Mouse (Mus musculus) telencephalon, adult 2 months (tissue): ENCODE results near the gene Gm26657.

Experiments used
- DNase-seq: peaks from one replicate; pipeline ENCODE4 v3.0.0-alpha.2; 2011; ENCODE audit warnings: low read depth, low spot score

Gm26657 gene

DNA sequence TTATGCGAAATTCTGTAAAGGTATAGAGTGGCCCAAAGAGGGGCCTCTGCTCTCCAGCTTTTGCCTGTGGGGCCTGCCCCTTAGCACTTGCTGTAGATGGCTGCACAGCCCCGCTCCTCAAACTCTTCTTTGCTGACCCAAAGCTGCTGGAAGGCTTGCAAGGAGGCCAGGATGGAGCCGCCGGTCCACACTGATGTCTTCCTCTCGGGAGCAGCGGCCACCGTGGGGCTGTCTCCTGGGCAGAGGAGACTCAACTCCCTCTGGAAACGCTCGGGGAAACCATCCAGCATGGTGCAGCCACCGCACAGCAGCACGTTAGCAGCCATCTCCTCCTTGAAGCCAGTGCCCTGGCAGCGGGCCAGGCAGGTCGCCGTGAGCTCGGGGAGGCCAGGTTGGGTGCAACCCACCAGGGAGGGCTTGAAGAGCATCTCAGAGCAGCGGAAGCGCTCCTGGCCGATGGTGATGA, at the start of gene Gm26657:
TSS of gene Gm26657 (plus strand) at position 51 of the 466 bp plus-strand sequence.
- no peak for DNase-seq

DNA sequence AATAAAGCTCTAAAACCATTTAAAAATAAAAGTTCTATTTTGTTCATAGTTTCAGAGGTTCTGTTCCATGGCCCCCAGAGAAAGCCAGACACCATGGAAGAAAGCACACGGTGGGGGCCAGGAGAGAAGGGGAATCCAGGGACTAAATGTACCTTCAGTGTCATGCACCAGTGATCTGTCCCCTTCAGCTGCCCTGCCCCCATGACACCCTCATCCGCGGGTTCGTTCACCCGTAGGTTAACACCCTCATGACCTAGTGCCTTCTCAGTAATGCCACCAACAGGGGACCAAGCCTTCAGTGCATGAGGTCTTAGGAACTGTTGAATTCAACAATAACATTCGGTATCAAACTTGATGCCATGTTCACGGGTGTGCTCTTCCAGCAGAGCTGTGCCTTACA, 43.5 kb upstream of the Gm26657 start:
- DNase-seq: no peak

DNA sequence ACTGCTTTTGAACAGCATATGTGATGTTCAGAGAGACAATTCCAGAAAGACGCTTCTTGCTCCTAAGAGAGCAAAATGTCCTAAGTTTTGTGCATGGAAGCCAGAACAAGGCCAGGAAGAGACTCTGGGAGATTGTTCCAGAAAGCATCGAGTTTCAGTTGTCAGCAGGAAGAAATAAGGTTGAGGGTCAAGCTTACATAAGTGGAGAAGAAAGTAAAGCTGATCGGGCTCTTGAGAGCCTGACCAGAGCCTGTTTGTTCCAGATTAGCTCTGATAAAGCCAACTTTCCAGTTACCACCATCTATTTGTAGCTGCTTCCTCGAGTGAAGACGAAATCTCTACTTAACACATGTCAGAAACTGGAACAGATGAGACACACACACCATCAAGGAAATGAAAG, 41.2 kb upstream of the Gm26657 start:
- no peak for DNase-seq

DNA sequence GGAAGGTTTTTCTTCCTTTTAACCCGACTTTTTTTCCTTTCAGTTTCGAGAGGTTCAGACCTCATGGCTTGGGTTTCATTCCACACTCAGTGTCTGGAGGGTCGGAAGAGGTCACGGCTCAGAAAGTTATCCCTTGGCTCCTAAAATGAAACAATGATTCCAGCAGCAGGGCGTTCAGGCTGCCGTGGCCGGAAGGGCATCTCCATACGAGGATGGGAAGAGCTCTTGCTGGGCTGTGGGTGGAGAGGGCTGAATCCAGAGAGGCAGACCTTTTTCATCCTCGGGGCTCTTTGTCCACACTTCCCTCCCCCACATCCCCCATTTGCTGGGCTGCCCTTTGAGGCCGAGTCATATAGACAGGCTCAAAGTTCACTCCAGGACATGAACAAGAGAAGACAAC, 37.6 kb upstream of the Gm26657 start:
- DNase-seq: no peak

DNA sequence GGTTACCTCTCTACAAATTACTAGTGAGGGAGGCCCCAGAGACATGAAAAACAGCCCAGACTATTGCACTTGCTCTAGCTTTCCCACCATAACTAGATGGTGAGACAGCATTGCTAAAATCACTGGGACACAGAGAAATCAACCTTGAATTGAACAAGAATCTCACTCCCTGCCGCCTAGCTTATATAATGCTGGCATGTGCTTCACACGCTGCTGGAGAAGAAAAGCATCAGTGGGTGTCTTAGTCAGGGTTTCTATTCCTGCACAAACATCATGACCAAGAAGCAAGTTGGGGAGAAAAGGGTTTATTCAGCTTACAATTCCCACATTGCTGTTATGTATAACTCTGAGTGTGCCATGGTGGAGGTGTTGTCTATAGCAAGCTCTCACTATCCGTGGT, 26.7 kb upstream of the Gm26657 start:
- DNase-seq: peak; percentile 88

DNA sequence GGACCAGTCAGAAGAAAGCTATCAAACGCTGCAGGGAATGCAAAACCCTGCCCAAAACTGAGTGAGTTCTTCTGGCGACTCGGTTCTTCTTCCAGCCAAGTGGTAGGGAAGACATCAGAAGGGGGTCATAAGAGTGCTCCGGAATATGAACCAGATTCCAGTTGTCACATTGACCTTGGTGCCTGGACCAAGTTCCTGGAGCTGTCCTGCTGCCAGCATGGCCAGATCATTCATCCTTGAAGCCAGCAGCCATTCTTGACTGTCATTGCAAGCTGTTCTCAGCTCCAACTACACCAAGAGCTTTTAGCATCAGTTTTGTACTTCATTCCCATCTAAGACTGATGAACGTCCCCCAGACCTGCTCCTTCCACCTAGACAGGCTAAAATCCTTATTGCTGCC, 23.1 kb upstream of the Gm26657 start:
- DNase-seq: no peak

DNA sequence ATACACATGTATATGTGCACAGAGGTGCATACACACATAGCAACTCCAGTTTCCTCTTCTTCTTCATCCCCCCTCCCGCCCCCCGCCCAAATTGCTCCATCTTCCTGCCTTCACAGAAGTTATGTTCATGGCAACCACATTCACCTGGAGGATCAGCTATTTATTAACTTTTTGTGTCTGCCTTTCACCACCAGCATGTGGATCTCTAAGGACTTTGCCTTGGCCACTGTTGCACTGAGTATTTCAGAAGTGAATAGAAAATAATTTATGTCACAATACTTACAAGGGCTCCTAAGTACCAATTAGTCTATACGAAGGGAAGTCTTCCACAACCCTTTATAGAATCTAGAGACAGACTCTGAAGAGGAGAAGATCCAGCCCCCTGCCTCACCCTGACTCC, 21.9 kb upstream of the Gm26657 start:
- no peak for DNase-seq

DNA sequence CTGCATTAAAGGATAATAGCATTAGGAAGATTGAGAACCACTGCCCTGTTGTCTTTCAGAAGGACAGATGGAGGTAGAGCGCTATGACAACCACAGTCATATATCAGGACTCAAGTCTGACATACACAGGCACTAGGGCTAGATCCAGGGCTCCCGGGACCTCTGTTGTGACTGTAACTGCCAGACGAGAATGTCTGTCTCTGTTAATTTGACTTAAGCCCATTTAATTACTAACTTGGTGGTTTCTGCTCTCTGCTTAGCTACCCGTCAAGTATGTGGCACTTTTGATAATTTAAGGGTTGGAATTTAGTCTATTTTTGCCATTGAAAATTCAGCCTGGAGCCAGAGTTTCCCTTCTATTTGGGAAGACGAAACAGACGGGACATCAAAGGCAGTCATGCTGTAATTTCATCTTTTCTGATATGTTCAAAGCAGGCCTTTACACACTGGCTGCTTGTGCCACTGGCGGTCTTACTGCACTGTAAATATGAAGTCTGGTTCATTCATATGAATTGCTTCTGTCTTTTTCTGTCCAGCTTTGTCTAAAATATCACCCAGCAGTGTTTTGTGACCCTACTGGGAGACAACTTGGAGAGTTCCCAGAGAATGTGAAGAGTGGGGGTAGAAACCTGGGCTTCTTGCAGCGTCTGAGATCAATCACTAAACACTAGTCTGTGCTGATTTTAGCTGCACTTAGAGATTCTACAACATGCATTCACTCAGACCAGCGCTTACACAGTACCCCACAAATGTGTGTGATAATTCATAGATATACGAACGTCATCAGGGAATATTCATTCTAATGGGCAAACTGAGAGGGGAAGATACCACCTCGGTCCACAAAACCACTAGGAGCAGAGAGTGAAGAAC, 21.1 kb upstream of the Gm26657 start:
- DNase-seq: no peak

DNA sequence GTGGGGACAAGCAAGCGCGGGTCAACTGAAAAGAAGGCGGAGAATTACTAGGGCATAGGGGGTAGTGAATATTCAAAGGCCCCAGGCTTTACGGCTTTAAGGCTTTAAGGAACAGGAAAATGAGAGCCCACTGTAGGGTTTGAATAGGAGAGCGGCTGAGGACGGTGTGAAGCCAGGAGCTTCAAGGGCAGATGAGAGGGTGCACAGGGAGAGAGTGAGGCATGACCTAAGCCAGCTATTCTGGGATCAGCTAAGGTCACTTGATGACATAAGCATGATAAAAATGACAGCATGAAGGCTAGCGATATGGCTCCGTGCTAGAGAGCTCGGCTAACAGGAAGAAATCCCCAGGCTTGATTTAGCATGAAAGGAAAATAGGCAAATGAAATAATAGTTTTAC, 20.4 kb upstream of the Gm26657 start:
- DNase-seq: no peak

DNA sequence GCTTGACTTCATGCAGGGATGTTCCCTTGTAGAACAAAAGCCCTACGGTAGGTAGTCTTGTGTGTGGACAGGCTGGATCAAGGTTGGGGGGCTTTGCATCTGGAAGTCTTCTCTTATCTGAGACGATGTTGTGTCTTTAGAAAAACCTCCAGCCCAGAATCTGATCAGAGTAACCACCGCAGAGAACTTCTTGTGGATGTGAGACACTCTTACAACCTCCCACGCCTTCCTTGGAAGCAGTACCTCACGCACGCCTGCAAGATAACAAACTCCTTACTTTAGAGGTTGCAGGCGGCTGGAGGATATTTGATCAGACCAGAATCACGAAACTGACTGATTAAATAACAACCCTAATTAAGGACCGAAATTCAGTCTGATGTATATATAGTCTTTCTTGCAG, 19.5 kb upstream of the Gm26657 start:
- no peak for DNase-seq

DNA sequence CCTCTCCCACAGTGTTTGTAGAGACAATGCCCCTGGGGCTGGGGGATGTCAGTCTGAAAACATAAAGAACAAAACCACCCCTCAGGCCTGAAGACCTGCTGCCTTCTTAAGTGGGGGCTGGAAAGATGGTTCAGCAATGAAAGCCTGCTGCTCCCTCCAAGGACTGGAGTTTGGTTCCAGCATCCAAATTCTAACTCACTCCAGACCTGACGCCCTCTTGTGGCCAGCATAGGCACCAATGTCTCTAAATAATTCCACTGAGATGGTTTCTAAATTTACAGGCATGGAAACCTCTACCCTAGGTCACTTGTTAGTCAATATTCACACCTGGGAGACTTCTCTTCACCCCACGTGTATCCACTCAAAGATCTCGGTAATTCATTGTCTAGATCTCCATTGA, 18.4 kb upstream of the Gm26657 start:
- DNase-seq: no peak

DNA sequence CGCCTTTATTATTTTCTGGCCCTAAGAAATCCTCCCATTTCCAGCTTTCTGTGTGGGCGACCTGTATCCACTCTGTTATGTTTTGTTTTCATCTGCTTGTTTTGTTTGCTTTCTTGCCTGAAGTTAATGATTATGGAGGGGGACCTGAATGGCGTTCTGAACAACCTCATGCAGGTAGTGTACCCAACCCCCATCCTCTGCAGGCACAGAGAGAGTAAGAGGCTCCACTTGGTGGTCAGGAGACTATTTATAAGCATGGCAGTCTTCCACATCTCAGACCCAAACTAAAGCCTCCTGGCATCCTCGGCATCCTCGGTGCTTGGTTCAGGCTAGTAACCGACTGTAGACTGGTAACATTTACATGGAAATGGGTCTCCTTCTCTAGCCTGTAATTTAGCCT, 17.5 kb upstream of the Gm26657 start:
- DNase-seq: no peak

DNA sequence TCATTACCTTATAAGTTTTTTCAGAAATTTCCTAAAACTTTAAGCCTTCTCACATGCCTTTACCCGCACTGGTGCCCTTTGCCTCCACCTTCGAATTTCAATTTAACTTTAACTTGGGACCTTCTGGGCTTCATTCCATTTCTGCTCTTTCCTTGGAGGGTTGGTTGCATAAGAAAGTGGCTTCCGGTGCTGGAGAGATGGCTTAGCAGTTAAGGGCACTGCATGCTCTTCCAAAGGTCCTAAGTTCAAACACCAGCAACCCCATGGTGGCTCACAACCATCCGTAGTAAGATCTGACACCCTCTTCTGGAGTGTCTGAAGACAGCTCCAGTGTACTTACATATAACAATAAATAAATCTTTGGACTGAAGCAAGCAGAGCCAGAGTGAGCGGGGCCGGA, 16.6 kb upstream of the Gm26657 start:
- DNase-seq: no peak

DNA sequence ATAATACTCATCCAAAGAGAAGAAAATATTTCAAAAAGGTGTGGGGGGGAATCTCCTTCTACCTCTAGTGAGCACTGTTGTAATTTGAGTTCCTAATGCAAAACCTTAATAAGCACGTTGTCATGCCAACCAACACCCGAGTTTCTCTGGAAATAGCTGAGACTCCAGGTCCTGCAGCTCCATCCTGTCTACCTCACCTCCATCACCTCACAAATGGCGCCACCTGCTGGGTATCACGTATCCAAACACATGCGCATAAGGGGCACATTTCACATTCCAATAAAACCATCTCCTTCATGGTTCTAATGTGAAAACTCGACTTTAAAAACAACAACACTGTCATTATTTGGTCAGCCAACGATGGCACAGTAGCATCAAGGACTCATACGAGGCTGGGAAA, 14.0 kb upstream of the Gm26657 start:
- DNase-seq: no peak

DNA sequence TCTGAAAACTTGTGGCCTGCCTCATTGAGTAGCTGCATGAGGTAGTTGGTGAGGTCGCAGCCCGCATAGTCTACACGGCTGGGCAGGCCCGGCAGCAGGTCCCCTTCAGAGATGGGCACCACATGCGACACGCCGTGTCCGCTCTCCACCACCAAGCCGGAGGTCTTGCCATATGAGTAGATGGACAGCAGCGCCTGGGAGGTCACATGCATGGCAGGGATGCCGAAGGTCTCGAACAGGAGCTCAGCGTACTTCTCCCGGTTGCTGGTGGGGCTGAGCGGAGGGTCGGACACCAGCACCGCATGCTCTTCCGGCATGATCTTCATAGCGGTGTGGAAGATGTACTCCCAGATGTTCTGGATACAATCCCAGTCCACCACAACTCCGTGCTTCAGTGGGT, 741 bp downstream of the Gm26657 start:
- DNase-seq: no peak

DNA sequence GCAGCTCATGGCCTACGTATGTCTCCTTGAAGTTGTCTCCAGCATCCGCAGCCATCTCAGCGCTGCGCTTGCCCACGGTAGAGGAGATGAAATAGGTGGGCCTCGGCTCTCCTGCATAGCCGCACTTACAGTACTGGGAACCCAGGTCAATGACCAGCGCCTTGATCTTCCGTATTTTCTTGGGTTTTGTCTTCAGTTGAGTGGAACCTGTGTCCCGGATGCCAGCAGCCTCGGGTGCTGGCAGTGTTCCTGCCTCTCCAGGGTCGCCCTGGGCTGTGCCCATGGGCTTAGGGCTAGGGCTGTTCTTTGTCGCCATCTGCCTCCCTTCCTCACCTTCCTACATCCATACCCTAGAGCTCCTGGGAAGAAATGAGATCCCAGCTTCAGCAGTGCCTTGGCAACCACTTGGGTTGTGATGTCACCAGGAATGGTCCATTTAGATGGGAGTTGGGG, 1.2 kb downstream of the Gm26657 start, which contains the start of gene Actl7b:
TSS of gene Actl7b (minus strand) at position 403 of the 453 bp plus-strand sequence.
- no peak for DNase-seq

DNA sequence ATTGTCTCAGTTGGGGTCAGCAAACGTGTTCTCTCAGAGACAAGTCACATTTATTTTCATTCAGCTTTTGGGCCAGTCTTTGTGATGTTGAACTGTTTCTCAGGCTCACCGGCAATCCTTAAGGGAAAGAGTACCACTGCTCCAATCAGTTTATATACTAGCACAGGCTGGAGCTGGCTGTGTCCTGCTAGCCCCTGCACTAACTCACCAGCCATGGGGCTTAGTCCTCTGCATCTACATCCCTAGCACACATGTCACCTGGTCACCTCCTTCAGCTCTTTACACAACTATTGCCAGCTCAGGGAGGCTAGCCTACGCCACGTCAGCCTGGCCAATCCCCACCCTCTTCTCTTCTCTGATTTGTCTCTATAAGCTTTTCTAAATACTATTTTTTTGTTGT, 2.8 kb downstream of the Gm26657 start:
- no peak for DNase-seq

DNA sequence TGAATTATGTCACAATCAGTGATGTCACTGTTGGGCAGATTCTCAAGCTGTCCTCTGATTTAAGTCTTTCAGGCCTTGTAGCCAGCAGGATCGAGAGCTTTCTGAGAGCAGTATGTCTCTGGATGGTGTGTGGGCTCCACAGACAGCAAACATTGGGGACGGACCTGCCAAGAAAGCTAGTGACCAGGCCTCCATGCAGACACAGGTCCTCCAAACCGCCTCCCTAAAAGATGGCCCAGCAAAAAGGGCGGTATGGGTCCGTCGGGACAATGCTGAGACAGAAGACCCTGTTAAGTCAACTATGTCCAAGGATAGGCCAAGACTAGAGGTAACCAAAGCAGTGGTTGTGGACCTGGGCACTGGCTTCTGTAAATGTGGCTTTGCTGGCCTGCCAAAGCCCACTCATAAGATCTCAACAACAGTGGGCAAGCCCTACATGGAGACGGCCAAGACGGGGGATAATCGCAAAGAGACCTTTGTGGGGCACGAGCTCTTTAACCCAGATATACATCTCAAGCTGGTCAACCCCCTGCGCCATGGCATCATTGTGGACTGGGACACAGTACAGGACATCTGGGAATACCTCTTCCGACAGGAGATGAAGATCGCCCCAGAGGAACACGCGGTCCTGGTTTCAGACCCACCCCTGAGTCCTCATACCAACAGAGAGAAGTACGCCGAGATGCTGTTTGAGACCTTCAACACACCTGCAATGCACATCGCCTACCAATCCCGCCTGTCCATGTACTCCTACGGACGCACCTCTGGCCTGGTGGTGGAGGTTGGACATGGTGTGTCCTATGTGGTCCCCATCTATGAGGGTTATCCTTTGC, 3.7 kb downstream of the Gm26657 start, which contains the start of gene Actl7a:
TSS of gene Actl7a (plus strand) at position 51 of the 833 bp plus-strand sequence.
- no peak for DNase-seq

DNA sequence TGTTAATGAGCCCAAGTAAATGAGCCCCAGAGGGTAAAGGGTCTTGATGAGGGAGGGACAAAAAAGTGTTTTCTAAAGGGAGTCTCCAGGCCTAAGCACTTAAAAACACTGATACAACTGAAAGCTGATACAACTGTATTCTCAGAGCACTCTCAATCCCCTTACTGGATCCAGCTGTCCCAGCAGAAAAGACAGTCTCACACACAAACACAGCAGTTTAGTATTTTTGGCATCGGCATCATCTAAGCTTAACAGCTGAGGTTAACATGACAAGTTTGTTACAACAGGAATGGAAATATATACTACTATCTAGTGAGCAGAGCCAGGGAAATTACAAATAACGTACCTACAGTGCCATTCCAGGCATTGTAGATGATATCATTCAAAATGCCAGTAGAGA, 6.5 kb downstream of the Gm26657 start:
- DNase-seq: no peak

DNA sequence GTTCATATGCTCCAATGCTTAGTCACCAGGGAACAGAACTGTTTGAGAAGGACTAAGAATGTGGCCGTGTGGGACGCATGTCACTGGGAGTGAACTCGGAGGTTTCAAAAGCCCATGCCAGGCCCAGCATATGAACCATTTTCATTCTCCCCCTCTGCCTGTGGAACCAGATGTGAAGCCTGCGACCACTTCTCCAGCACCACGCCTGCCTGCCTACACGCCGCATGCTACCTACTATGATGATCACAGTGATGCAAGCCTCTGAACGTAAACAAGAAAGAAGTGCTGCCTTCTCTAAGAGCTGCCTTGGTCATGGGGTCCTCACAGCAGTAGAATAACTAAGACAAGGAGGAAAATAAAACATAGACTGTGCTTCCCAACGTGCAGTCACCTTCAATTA, 7.6 kb downstream of the Gm26657 start:
- DNase-seq: no peak

DNA sequence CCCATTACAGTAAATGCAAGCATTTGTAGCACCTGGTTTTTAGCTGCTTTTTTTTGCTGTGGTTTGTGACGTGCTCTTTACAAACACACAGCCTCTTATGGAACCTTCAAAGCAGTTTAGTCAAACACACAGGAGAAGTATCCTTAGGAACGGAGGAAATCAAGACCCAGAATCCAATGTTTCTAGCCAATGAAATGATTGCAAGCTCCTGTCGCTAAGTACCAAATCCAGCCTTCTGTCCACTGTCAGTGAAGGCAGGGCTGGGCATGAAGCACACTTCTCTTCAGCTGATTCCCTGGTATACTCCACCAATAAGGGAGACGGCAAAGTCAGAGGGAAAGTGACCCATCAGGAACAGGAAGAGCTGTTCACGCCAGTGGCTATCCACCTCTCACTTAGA, 16.2 kb downstream of the Gm26657 start:
- no peak for DNase-seq

DNA sequence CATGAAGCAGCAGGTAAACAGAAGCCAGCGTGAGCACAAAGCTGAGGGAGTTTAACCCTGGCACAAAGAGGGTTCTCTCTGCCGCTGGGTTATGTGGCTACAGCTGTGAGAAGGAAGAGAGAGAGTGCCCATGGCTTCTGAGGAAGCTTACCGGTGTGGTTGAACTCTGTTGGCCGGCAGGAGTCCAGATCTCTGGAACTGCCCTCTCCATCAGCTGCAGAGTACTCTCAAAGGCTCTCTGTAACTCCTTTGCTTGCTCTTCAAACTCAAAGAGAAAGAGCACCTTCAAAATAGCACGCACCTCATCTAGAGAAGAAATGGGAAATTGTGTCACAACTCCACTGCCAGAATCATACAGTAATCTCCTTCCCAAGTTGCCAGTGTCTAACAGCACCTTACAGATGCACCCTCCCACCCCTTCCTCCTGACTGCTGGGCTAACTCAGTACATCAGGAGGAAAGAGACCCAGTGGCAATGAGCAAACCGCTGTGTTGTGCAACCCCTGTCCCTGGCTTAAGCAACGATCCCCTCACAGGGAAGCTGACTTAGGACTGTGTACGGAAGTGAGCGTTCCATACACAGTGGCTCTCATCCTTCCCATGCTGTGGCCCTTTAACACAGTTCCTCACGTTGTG, 17.2 kb downstream of the Gm26657 start:
- no peak for DNase-seq
